Mouse (Mus musculus): ENCODE data around the gene Usb1. TPM values are rescaled to one million over a fixed set of nuclear protein-coding genes. Genes with fewer than 3 reads are reported as not detected.
"Not testable (repeated sequence)": the region's sequence is repeated elsewhere in the genome, so short reads cannot be mapped to it uniquely, and the experiment has no call there.

The Usb1 gene
- polyA plus RNA-seq, 1 experiment from 2014 or later: 40.9 TPM

- 94% methylated on average over 7 of the region's 7 CpGs for WGBS (ENCODE audit: missing documents)
- no peaks in the 10 kb centered on the region for H3K36me3 ChIP-seq (ENCODE audit: inconsistent target)
Observed at GRCm38 (mm10) chr8:95375374-95375930, 43.4 kb downstream of the Usb1 start.

GRCm38 (mm10) chr8:95376309-95376999, 44.4 kb downstream of the Usb1 start:
- Histone ChIP-seq H3K4me3 (ENCODE audit: inconsistent target) (no peak overlapping the region), H3K36me3 (ENCODE audit: inconsistent target) (no peaks in the 10 kb centered on the region), H3K27ac (no peak overlapping the region), H3K79me2 (ENCODE audit: inconsistent target) (no peaks in the 10 kb centered on the region)
- 88% methylated on average over 12 of the region's 12 CpGs for WGBS (ENCODE audit: missing documents)

More at GRCm38 (mm10) chr8:95375374-95375930, 43.4 kb downstream of the Usb1 start:
- no peak overlapping the region for H3K27ac ChIP-seq
- no peaks in the 10 kb centered on the region for H3K79me2 ChIP-seq (ENCODE audit: inconsistent target)
- no peak overlapping the region for H3K4me3 ChIP-seq (ENCODE audit: inconsistent target)

- 90% methylated on average over 4 of the region's 4 CpGs for WGBS (ENCODE audit: missing documents)
- H3K79me2 ChIP-seq (ENCODE audit: inconsistent target): no peaks in the 10 kb centered on the region
- no peak overlapping the region for H3K27ac ChIP-seq
- no peaks in the 10 kb centered on the region for H3K36me3 ChIP-seq (ENCODE audit: inconsistent target)
- H3K4me3 ChIP-seq (ENCODE audit: inconsistent target): no peak overlapping the region
Observed at GRCm38 (mm10) chr8:95377101-95377500, 45.0 kb downstream of the Usb1 start.

- H3K79me2 ChIP-seq (ENCODE audit: inconsistent target): no peaks in the 10 kb centered on the region
- WGBS (ENCODE audit: missing documents): 64% methylated on average over 7 of the region's 7 CpGs
- H3K4me3 ChIP-seq (ENCODE audit: inconsistent target): no peak overlapping the region
- H3K36me3 ChIP-seq (ENCODE audit: inconsistent target): no peaks in the 10 kb centered on the region
- H3K27ac ChIP-seq: no peak overlapping the region
Observed at GRCm38 (mm10) chr8:95377863-95378291, 45.8 kb downstream of the Usb1 start.

- H3K36me3 ChIP-seq (ENCODE audit: inconsistent target); H3K4me3 ChIP-seq (ENCODE audit: inconsistent target); H3K79me2 ChIP-seq (ENCODE audit: inconsistent target); H3K27ac ChIP-seq: not testable (repeated sequence)
- WGBS (ENCODE audit: missing documents): 97% methylated on average over 9 of the region's 11 CpGs
Observed at GRCm38 (mm10) chr8:95378928-95379327, 46.8 kb downstream of the Usb1 start.

GRCm38 (mm10) chr8:95380953-95381352, 48.9 kb downstream of the Usb1 start:
- Histone ChIP-seq H3K79me2 (ENCODE audit: inconsistent target) (no peaks in the 10 kb centered on the region), H3K4me3 (ENCODE audit: inconsistent target) (no peak overlapping the region), H3K36me3 (ENCODE audit: inconsistent target) (no peaks in the 10 kb centered on the region), H3K27ac (no peak overlapping the region)

- WGBS (ENCODE audit: missing documents): 84% methylated on average over 3 of the region's 3 CpGs
- Histone ChIP-seq H3K79me2 (ENCODE audit: inconsistent target) (no peaks in the 10 kb centered on the region), H3K4me3 (ENCODE audit: inconsistent target) (no peak overlapping the region), H3K27ac (no peak overlapping the region), H3K36me3 (ENCODE audit: inconsistent target) (no peaks in the 10 kb centered on the region)
Observed at GRCm38 (mm10) chr8:95381595-95381994, 49.5 kb downstream of the Usb1 start.

- WGBS (ENCODE audit: missing documents): 100% methylated on average over 3 of the region's 3 CpGs
- no peak overlapping the region for H3K4me3 ChIP-seq (ENCODE audit: inconsistent target)
- no peak overlapping the region for H3K27ac ChIP-seq
- no peaks in the 10 kb centered on the region for H3K36me3 ChIP-seq (ENCODE audit: inconsistent target)
- no peaks in the 10 kb centered on the region for H3K79me2 ChIP-seq (ENCODE audit: inconsistent target)
Observed at GRCm38 (mm10) chr8:95384501-95384900, 52.4 kb downstream of the Usb1 start.

GRCm38 (mm10) chr8:95386037-95386436, 54.0 kb downstream of the Usb1 start:
- no peak overlapping the region for H3K27ac ChIP-seq
- H3K4me3 ChIP-seq (ENCODE audit: inconsistent target): no peak overlapping the region
- no peaks in the 10 kb centered on the region for H3K36me3 ChIP-seq (ENCODE audit: inconsistent target)
- no peaks in the 10 kb centered on the region for H3K79me2 ChIP-seq (ENCODE audit: inconsistent target)
- 92% methylated on average over 5 of the region's 5 CpGs for WGBS (ENCODE audit: missing documents)

- Histone ChIP-seq H3K4me3 (ENCODE audit: inconsistent target) (no peak overlapping the region), H3K27ac (no peak overlapping the region), H3K36me3 (ENCODE audit: inconsistent target) (no peaks in the 10 kb centered on the region), H3K79me2 (ENCODE audit: inconsistent target) (no peaks in the 10 kb centered on the region)
- WGBS (ENCODE audit: missing documents): 83% methylated on average over 10 of the region's 10 CpGs
Observed at GRCm38 (mm10) chr8:95387221-95387620, 55.1 kb downstream of the Usb1 start.

- Histone ChIP-seq H3K36me3 (ENCODE audit: inconsistent target) (no peaks in the 10 kb centered on the region), H3K27ac (no peak overlapping the region), H3K79me2 (ENCODE audit: inconsistent target) (no peaks in the 10 kb centered on the region), H3K4me3 (ENCODE audit: inconsistent target) (no peak overlapping the region)
- 97% methylated on average over 7 of the region's 7 CpGs for WGBS (ENCODE audit: missing documents)
Observed at GRCm38 (mm10) chr8:95387936-95388335, 55.9 kb downstream of the Usb1 start.

GRCm38 (mm10) chr8:95390312-95390711, 58.2 kb downstream of the Usb1 start:
- 13% methylated on average over 4 of the region's 4 CpGs for WGBS (ENCODE audit: missing documents)

GRCm38 (mm10) chr8:95391101-95391500, 59.0 kb downstream of the Usb1 start:
- H3K79me2 ChIP-seq (ENCODE audit: inconsistent target): no peaks in the 10 kb centered on the region
- H3K27ac ChIP-seq: no peak overlapping the region
- no peaks in the 10 kb centered on the region for H3K36me3 ChIP-seq (ENCODE audit: inconsistent target)
- 87% methylated on average over 7 of the region's 7 CpGs for WGBS (ENCODE audit: missing documents)
- no peak overlapping the region for H3K4me3 ChIP-seq (ENCODE audit: inconsistent target)

More at GRCm38 (mm10) chr8:95390312-95390711, 58.2 kb downstream of the Usb1 start:
- Histone ChIP-seq H3K27ac (no peak overlapping the region), H3K79me2 (ENCODE audit: inconsistent target) (no peaks in the 10 kb centered on the region), H3K4me3 (ENCODE audit: inconsistent target) (no peak overlapping the region), H3K36me3 (ENCODE audit: inconsistent target) (no peaks in the 10 kb centered on the region)

- WGBS (ENCODE audit: missing documents): 11% methylated on average over 5 of the region's 5 CpGs
- Histone ChIP-seq H3K27ac (no peak overlapping the region), H3K79me2 (ENCODE audit: inconsistent target) (no peaks in the 10 kb centered on the region), H3K4me3 (ENCODE audit: inconsistent target) (no peak overlapping the region), H3K36me3 (ENCODE audit: inconsistent target) (no peaks in the 10 kb centered on the region)
Observed at GRCm38 (mm10) chr8:95392604-95393003, 60.5 kb downstream of the Usb1 start.

GRCm38 (mm10) chr8:95395186-95395918, 63.3 kb downstream of the Usb1 start:
- H3K4me3 ChIP-seq (ENCODE audit: inconsistent target): no peak overlapping the region
- H3K27ac ChIP-seq: no peak overlapping the region
- WGBS (ENCODE audit: missing documents): 41% methylated on average over 7 of the region's 8 CpGs
- H3K36me3 ChIP-seq (ENCODE audit: inconsistent target): no peaks in the 10 kb centered on the region
- H3K79me2 ChIP-seq (ENCODE audit: inconsistent target): no peaks in the 10 kb centered on the region

Data from macrophage (primary cell).